Mouse (Mus musculus): ENCODE measurements around the gene Kdm2b. TPM values are rescaled to one million over a fixed set of nuclear protein-coding genes. Genes with fewer than 3 reads are reported as not detected.
"Not testable (repeated sequence)": the region's sequence is repeated elsewhere in the genome, so short reads cannot be mapped to it uniquely, and the experiment has no call there.

The Kdm2b gene
- polyA plus RNA-seq, 1 experiment from 2014 or later: 29.4 TPM

DNA sequence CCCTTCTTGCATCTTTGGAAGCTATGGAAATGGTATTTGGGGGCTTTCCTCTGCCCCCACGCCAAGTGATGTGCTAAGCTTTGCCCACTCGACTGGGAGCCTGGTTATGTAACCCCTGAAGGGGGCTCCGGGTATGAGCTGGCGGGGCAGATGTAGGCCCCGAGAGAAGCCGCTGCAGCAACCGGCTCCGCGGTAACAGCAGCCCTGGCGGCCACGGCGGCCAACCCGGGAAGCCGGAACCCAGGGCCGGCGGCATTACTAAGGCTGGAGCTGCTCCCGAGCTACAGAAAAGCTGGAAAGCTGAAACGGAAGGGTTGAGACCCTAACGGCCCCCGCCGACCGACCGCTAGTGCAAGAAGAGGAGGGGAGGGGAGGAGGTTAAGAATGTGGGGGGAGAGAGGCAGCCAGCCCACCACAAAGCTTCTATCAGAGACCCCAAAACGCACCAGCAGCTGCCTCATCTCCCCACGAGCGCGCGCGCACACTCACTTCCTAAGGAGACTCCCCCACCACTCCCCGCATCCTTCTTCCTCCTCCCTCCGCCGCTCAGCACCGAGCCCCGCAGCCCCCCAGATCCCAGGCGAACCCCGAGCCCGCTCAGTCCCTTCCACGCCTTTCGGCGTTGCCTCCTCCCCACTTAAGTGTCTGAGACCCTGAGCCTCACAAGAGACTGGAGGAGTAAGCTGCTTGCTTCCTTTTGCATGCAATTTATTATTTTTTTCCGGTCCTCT, 1.4 kb downstream of the Kdm2b start:
- Histone ChIP-seq H3K9me3 (no peaks in the 10 kb centered on the region), H3K4me1 (replicated peaks) (peaks cover 27% of the 10 kb centered on the region), H3K27ac (peak overlapping the region; percentile 72), H3K27me3 (replicated peaks) (no peaks in the 10 kb centered on the region), H3K4me2 (replicated peaks) (peak overlapping the region; percentile 100), H3K36me3 (no peaks in the 10 kb centered on the region), H3K4me3 (replicated peaks) (peak overlapping the region; percentile 73), H3K9ac (peak overlapping the region; percentile 66)
- ATAC-seq: peak; percentile 48
- under 1% methylated on average over 41 of the region's 41 CpGs for WGBS

DNA sequence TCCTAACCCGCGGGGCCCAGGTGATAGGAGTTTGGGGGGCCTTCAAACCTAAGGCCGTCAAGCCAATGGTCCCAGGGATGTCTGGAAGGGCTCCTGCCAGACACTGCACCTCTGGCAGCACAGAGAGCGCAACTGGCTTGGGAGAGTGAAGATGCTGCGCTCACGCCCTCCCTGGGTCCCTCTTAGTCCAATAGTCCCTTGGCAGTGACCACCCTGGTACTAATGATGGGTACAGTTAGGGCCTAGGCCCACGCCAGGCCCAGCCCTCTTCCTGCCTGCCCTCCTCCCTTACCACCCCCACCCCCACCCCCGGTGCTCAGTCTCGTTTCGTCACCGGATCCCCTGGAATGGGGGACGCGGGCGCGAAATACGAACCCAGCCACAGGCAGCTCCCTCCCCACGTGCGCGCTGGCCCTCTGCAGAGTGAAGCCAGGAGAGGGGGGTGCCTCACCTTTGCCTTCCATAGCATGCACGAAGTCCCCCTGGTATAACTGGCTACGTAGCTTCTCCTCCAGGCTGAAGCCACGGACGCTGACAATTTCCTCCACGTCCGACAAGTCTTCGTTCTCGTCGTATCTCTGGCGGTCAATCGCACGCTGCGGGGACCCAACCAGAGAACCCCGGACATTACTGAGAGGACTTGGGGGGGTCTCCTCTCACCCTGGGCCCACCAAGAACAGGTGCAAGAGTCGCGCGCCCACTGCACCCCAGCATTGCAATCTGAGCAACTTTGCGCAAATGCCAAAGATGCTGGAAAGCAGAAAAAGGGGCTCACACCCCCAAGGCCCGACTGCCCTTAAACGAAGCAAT, 2.2 kb downstream of the Kdm2b start:
- 6% methylated on average over 39 of the region's 39 CpGs for WGBS
- H3K9ac ChIP-seq: peak overlapping the region; percentile 66
- H3K36me3 ChIP-seq: no peaks in the 10 kb centered on the region
- peak overlapping the region; percentile 100 for H3K4me2 ChIP-seq (replicated peaks)
- H3K27ac ChIP-seq: no peak overlapping the region
- peak; percentile 24; the same call in 1 of the 2 replicates for ATAC-seq
- H3K4me1 ChIP-seq (replicated peaks): peaks cover 27% of the 10 kb centered on the region
- no peaks in the 10 kb centered on the region for H3K27me3 ChIP-seq (replicated peaks)
- peak overlapping the region; percentile 73 for H3K4me3 ChIP-seq (replicated peaks)
- no peaks in the 10 kb centered on the region for H3K9me3 ChIP-seq

DNA sequence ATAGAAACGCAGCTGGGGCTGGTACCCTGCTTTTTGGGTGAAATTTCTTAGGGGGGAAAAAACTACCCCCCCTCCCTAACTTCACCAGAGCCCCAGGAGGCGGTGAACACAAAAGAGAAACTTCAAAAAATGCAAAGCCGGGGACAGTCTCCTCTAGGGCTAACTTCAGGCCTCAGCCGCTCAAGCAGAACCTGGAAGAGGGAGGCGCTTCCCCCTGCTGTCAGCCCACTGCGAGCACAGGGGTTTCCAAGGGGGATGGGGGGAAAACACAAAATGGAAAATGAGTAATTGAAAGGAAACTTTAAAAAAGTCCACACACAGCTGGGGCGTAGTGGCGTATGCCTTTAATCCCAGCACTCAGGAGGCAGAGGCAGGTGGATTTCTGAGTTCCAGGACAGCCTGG, 3.5 kb downstream of the Kdm2b start:
- Histone ChIP-seq H3K4me2 (replicated peaks) (no peak overlapping the region), H3K9ac (no peak overlapping the region), H3K4me3 (replicated peaks) (no peak overlapping the region), H3K9me3 (no peaks in the 10 kb centered on the region), H3K27ac (no peak overlapping the region), H3K36me3 (no peaks in the 10 kb centered on the region), H3K4me1 (replicated peaks) (peaks cover 23% of the 10 kb centered on the region), H3K27me3 (replicated peaks) (no peaks in the 10 kb centered on the region)
- 73% methylated on average over 8 of the region's 8 CpGs for WGBS
- no peak for ATAC-seq

DNA sequence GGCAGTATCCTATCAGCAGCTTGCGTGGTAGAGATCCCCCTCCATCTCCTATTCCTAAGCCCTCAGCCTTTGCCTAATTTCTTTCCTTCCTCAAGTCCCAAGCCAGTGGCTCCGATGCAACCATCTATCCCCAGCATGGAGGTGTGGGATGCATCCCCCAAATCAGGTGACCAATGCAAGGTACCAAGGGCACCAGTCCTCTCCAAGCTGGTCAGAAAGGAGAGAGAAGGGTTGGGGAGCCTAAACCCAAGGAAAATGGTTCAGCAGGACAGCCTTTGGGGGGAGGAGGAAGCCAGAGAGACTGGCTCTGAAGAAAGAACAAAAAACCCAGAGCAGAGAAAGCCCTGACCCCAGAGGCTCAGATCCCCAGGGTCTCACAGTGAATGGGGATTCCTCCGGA, 4.3 kb downstream of the Kdm2b start:
- WGBS: 79% methylated on average over 3 of the region's 3 CpGs
- no peak for ATAC-seq
- Histone ChIP-seq H3K9me3 (no peaks in the 10 kb centered on the region), H3K9ac (no peak overlapping the region), H3K36me3 (no peaks in the 10 kb centered on the region), H3K4me3 (replicated peaks) (no peak overlapping the region), H3K27ac (no peak overlapping the region), H3K4me1 (replicated peaks) (peaks cover 19% of the 10 kb centered on the region), H3K4me2 (replicated peaks) (no peak overlapping the region), H3K27me3 (replicated peaks) (no peaks in the 10 kb centered on the region)

DNA sequence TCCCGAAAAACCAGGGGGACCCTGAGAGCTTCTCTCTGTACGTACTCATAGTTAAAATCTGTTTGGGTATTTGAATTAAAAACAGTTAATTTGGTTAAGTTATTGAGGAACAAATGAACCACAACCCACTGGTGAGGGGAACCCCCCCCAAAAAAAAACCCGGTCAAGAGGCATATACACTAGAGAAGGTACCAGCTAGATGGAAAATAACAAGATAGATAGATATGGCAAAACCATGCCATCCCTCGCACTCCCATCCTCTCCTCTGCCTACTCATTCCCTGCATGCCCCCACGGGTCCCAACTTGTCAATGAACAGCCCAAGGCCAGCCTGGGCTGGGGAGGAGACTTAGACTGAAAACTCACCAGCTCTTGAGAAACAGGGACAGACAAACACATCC, 5.1 kb downstream of the Kdm2b start:
- Histone ChIP-seq H3K4me2 (replicated peaks) (no peak overlapping the region), H3K27ac (no peak overlapping the region), H3K9ac (no peak overlapping the region), H3K9me3 (no peaks in the 10 kb centered on the region), H3K36me3 (no peaks in the 10 kb centered on the region), H3K27me3 (replicated peaks) (no peaks in the 10 kb centered on the region), H3K4me1 (replicated peaks) (peaks cover 11% of the 10 kb centered on the region), H3K4me3 (replicated peaks) (no peak overlapping the region)
- WGBS: 90% methylated on average over 5 of the region's 5 CpGs
- no peak for ATAC-seq

DNA sequence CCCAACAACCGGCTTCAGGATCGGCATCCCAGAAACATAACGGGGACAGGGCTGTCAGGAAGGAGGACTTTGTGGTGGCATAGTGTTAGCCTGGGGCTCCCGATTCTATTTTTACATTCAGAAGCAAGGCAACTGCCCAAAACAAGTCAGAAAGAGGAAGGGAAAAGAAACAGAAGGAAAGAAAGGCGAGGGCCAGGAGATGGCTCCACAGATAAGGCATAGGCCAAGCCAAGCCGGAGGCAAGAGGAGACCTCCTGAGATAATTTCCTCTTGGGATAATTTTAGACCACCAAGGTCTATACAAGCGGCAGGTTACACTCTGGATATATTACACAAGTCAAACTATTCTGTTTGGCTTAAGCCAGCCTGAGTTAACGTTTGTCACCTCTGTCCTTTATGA, 10.7 kb downstream of the Kdm2b start:
- no peak overlapping the region for H3K4me2 ChIP-seq (replicated peaks)
- H3K9me3 ChIP-seq: no peaks in the 10 kb centered on the region
- no peak overlapping the region for H3K9ac ChIP-seq
- no peak overlapping the region for H3K27ac ChIP-seq
- WGBS: 83% methylated on average over 8 of the region's 8 CpGs
- no peak overlapping the region for H3K4me3 ChIP-seq (replicated peaks)
- no peaks in the 10 kb centered on the region for H3K27me3 ChIP-seq (replicated peaks)
- H3K4me1 ChIP-seq (replicated peaks): no peaks in the 10 kb centered on the region
- no peak for ATAC-seq
- no peaks in the 10 kb centered on the region for H3K36me3 ChIP-seq

DNA sequence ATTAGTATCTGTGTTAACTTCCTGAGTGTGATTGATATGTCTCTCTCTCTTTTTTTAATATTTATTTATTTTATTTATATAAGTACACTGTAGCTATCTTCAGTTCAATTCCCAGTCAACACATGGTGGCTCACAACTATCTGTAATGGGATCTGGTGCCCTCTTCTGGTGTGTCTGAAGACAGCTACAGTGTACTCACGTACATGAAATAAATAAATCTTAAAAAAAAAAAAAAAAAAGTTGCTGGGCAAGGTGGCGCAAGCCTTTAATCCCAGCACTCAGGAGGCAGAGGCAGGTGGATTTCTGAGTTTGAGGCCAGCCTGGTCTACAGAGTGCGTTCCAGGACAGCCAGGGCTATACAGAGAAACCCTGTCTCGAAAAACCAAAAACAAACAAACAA, 14.9 kb downstream of the Kdm2b start:
- H3K9ac ChIP-seq; H3K4me3 ChIP-seq (replicated peaks); H3K4me1 ChIP-seq (replicated peaks); ATAC-seq; H3K27ac ChIP-seq; H3K9me3 ChIP-seq; H3K4me2 ChIP-seq (replicated peaks); H3K36me3 ChIP-seq; H3K27me3 ChIP-seq (replicated peaks): not testable (repeated sequence)
- WGBS: 95% methylated on average over 4 of the region's 4 CpGs

DNA sequence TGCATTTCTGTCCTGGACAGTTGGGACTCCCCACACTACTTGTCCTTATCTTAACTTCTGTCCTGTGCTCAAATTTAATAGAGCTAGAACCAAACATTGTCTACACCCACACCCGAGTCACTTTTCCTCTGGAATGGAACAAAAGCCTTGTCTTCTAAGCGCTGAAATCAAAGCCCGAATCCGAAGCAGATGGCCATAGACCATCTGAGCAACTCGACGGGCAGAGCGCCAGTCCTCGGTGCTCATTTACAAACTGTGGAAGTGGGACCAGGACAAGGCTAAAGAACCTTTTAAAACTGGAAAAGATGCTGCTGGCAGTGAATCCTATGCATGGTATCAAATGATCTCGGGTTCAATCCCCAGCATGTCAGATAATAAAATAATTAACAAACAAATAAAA, 17.5 kb downstream of the Kdm2b start:
- ATAC-seq: no peak
- WGBS: 82% methylated on average over 9 of the region's 9 CpGs
- Histone ChIP-seq H3K27ac (no peak overlapping the region), H3K9me3 (no peaks in the 10 kb centered on the region), H3K36me3 (no peaks in the 10 kb centered on the region), H3K4me3 (replicated peaks) (no peak overlapping the region), H3K27me3 (replicated peaks) (no peaks in the 10 kb centered on the region), H3K4me2 (replicated peaks) (no peak overlapping the region), H3K4me1 (replicated peaks) (no peaks in the 10 kb centered on the region), H3K9ac (no peak overlapping the region)

DNA sequence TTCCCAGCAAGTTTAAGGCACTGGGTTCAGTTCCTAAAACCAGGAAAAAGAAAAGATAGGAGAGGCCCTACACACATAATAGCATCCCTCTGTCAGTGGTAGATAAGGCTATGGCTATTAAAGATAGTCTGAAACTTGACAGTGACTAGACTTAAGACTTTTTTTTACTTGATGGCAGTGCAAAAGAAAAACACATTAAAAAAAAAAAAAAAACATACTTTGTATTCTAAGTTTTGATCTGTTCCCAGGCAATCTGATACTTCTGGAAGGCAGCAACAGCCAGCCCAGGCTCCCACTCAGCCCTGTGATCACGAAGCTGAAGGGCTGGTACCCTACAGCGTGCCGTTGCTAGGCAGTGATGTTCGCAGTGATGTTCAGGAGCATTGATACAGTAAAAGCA, 18.2 kb downstream of the Kdm2b start:
- no peak overlapping the region for H3K27ac ChIP-seq
- H3K4me1 ChIP-seq (replicated peaks): no peaks in the 10 kb centered on the region
- H3K9ac ChIP-seq: no peak overlapping the region
- H3K27me3 ChIP-seq (replicated peaks): no peaks in the 10 kb centered on the region
- H3K4me3 ChIP-seq (replicated peaks): no peak overlapping the region
- no peaks in the 10 kb centered on the region for H3K36me3 ChIP-seq
- no peak overlapping the region for H3K4me2 ChIP-seq (replicated peaks)
- WGBS: 90% methylated on average over 4 of the region's 4 CpGs
- H3K9me3 ChIP-seq: no peaks in the 10 kb centered on the region
- ATAC-seq: no peak

DNA sequence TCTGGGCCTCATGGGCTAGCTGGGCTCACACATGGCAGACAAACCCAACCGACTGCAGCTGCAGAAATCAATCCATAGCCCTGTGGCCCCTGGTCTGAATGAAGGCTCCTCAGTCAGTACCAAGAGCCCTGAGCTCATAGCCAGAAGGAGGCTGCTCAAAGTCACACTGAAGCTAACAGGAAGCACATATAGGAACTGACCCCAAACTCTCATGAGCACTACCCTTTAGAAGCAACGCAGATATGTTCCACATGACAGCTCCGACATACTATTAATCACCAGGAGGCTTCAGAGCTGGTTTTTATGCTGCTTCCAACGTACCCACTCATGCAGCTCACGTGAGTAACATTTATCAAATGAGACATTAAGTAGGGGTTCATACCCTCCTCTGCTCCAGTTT, 19.6 kb downstream of the Kdm2b start:
- ATAC-seq: no peak
- Histone ChIP-seq H3K9ac (no peak overlapping the region), H3K4me3 (replicated peaks) (no peak overlapping the region), H3K4me2 (replicated peaks) (no peak overlapping the region), H3K27me3 (replicated peaks) (no peaks in the 10 kb centered on the region), H3K36me3 (no peaks in the 10 kb centered on the region), H3K27ac (no peak overlapping the region), H3K4me1 (replicated peaks) (no peaks in the 10 kb centered on the region), H3K9me3 (no peaks in the 10 kb centered on the region)
- WGBS: 76% methylated on average over 5 of the region's 5 CpGs

DNA sequence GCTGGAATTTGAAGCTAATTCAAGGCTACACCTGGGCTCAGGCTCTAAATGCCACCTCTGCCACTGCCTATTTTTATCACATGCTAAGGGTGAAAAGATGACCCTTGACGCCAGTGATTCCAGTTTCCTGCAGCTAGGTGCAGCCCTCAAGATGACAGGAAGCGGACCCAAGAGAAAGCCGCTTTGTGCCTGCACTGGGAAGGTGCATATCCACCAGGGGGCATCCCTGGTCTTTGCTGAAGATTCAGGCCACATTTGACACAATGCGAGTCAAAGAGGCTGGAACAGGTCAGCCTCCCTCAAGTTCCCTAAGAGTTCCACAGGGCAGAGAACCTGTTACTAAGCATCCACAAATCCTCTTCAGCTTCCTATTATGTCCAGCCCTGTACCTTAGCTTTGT, 21.3 kb downstream of the Kdm2b start:
- no peaks in the 10 kb centered on the region for H3K9me3 ChIP-seq
- WGBS: 24% methylated on average over 4 of the region's 4 CpGs
- ATAC-seq: peak; percentile 72
- H3K27me3 ChIP-seq (replicated peaks): no peaks in the 10 kb centered on the region
- H3K36me3 ChIP-seq: no peaks in the 10 kb centered on the region
- no peak overlapping the region for H3K9ac ChIP-seq
- H3K4me3 ChIP-seq (replicated peaks): no peak overlapping the region
- no peaks in the 10 kb centered on the region for H3K4me1 ChIP-seq (replicated peaks)
- H3K27ac ChIP-seq: no peak overlapping the region
- no peak overlapping the region for H3K4me2 ChIP-seq (replicated peaks)

DNA sequence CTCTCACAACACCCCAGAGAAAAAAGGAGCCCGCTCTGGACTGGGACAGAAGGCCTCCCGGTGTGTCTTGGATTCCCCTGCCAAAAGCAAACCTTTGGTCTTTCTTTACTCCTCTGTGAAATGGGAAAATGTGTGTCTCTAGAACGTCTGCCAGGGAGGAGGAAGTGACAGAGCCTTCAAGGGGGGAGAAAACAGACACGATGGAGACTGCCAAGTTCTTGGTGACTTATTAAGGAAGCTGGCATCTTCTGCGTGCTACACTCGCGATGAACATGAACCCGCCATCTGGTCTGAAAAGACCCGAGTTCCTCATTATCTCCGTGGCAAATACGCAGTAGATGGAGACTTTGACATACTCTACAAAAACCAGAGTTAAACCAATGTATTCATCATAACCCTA, 24.2 kb downstream of the Kdm2b start:
- Histone ChIP-seq H3K27ac (no peak overlapping the region), H3K27me3 (replicated peaks) (no peaks in the 10 kb centered on the region), H3K9me3 (no peaks in the 10 kb centered on the region), H3K4me3 (replicated peaks) (no peak overlapping the region), H3K4me2 (replicated peaks) (no peak overlapping the region), H3K9ac (no peak overlapping the region), H3K36me3 (no peaks in the 10 kb centered on the region), H3K4me1 (replicated peaks) (no peaks in the 10 kb centered on the region; the same call in 1 of the 2 replicates)
- WGBS: 83% methylated on average over 11 of the region's 11 CpGs
- no peak for ATAC-seq

DNA sequence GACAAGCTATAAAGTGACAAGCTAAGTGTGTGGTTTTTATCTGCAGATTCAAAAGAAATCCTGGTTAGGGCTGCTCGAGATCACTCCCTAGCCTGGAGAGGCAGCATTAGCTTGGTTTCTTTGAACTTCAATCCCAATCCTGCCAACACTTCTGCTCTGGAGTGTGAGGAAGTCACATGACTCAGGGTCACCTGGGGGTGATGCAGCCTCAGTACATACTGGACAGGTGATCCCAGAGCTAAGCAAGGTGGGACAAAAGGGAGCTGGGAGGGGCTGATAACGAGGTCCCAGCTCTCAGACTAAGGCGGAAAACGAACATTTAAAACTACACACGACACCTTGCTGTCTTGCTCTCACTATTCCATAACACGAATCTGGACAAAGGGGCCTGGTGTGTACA, 24.8 kb downstream of the Kdm2b start:
- Histone ChIP-seq H3K9ac (no peak overlapping the region), H3K27ac (no peak overlapping the region), H3K4me2 (replicated peaks) (no peak overlapping the region), H3K9me3 (no peaks in the 10 kb centered on the region), H3K36me3 (no peaks in the 10 kb centered on the region), H3K4me1 (replicated peaks) (no peaks in the 10 kb centered on the region; the same call in 1 of the 2 replicates), H3K27me3 (replicated peaks) (no peaks in the 10 kb centered on the region), H3K4me3 (replicated peaks) (no peak overlapping the region)
- peak; percentile 84 for ATAC-seq
- 46% methylated on average over 6 of the region's 6 CpGs for WGBS
